Mouse (Mus musculus) CH12.LX (cell line): Measurements from ENCODE around the gene Tomm6. TPM values are rescaled to one million over a fixed set of nuclear protein-coding genes. Genes with fewer than 3 reads are reported as not detected.
A peak's percentile ranks its signal among the peaks of the same experiment; 100 is the strongest.

Experiments
- DNase-seq: peaks from one replicate; pipeline ENCODE4 v3.0.0-alpha.2; 2013; ENCODE audit errors: extremely low read depth
- H3K27ac ChIP-seq: 2 replicates; pipeline ENCODE4 v1.5.1; 2012; ENCODE audit warnings: low read depth, mild to moderate bottlenecking, control low read depth, moderate library complexity; ENCODE audit not compliant: insufficient read depth
- H3K27me3 ChIP-seq: replicated peaks from 2 replicates; pipeline ENCODE3; 2012; ENCODE audit warnings: inconsistent platforms
- H3K36me3 ChIP-seq, 2 experiments: replicated peaks in 1 of 2; 2 replicates each; pipeline versions ENCODE3 to v1.6.1; 2012; ENCODE audit warnings: inconsistent platforms in 1 of 2, low read length in 1 of 2, mild to moderate bottlenecking in 1 of 2, mixed read lengths in 1 of 2, moderate library complexity in 1 of 2; ENCODE audit not compliant: control insufficient read depth in 1 of 2, insufficient read depth in 1 of 2
- H3K4me1 ChIP-seq, 2 experiments: 2 replicates each; pipeline ENCODE4 v1.6.1; 2012; ENCODE audit warnings: inconsistent platforms in 1 of 2, moderate library complexity in 1 of 2; ENCODE audit not compliant: insufficient read depth in 2 of 2, control insufficient read depth in 1 of 2
- H3K4me2 ChIP-seq: 2 replicates; pipeline ENCODE4 v1.6.1; 2012; ENCODE audit warnings: low read depth, mild to moderate bottlenecking, control low read depth; ENCODE audit not compliant: poor library complexity, insufficient read depth, severe bottlenecking
- H3K4me3 ChIP-seq, 3 experiments: fragments of 150-350 bp in 1 of 3; sonication (generic) in 1 of 3; replicated peaks in 1 of 3; 2 replicates each; pipeline versions ENCODE3 to v1.5.1; 2011 to 2012; ENCODE audit warnings: low read depth in 2 of 3, low read length in 2 of 3, mild to moderate bottlenecking in 2 of 3, moderate library complexity in 2 of 3, control low read depth in 1 of 3, improper control_type of control experiment in 1 of 3, inconsistent platforms in 1 of 3, mixed read lengths in 1 of 3; ENCODE audit not compliant: poor library complexity in 1 of 3
- H3K79me2 ChIP-seq: replicated peaks from 2 replicates; pipeline ENCODE4 v1.6.1; 2012; ENCODE audit warnings: mild to moderate bottlenecking, moderate library complexity; ENCODE audit not compliant: control insufficient read depth, poor library complexity, insufficient read depth, severe bottlenecking; ENCODE audit errors: extremely low read depth
- H3K9ac ChIP-seq: 2 replicates; pipeline ENCODE4 v1.6.1; 2012; ENCODE audit warnings: low read depth, mild to moderate bottlenecking, control low read depth, moderate library complexity; ENCODE audit not compliant: insufficient read depth
- H3K9me3 ChIP-seq: replicated peaks from 2 replicates; pipeline ENCODE3; 2012; ENCODE audit warnings: low read length, inconsistent platforms, mixed read lengths
- BHLHE40 ChIP-seq: IDR thresholded peaks from 2 replicates; pipeline ENCODE4 v1.6.1; 2011; ENCODE audit warnings: mild to moderate bottlenecking, low read depth, low read length, improper control_type of control experiment
- CTCF ChIP-seq, 2 experiments: IDR thresholded peaks in 1 of 2; conservative IDR thresholded peaks in 1 of 2; 2 replicates each; pipeline ENCODE4 v1.5.1; 2011 to 2012; ENCODE audit warnings: low read depth in 2 of 2, low read length in 2 of 2, improper control_type of control experiment in 1 of 2, inconsistent platforms in 1 of 2, mild to moderate bottlenecking in 1 of 2, moderate library complexity in 1 of 2
- ETS1 ChIP-seq: conservative IDR thresholded peaks from 2 replicates; pipeline ENCODE4 v1.6.1; 2012; ENCODE audit warnings: low read depth, mild to moderate bottlenecking, inconsistent platforms, low read length, improper control_type of control experiment, moderate library complexity
- JUND ChIP-seq: conservative IDR thresholded peaks from 2 replicates; pipeline ENCODE4 v1.6.1; 2011; ENCODE audit warnings: low read depth, low read length, improper control_type of control experiment
- MEF2A ChIP-seq: IDR thresholded peaks from 2 replicates; pipeline ENCODE4 v1.6.1; 2014; ENCODE audit warnings: low read depth, mild to moderate bottlenecking, inconsistent platforms, low read length, improper control_type of control experiment, borderline replicate concordance
- NELFE ChIP-seq: IDR thresholded peaks from 2 replicates; pipeline ENCODE4 v1.6.1; 2011; ENCODE audit warnings: low read depth, low read length, improper control_type of control experiment
- RAD21 ChIP-seq: IDR thresholded peaks from 2 replicates; pipeline ENCODE4 v1.6.1; 2011; ENCODE audit warnings: low read depth, mild to moderate bottlenecking, low read length, improper control_type of control experiment, moderate library complexity
- SMC3 ChIP-seq: IDR thresholded peaks from 2 replicates; pipeline ENCODE4 v1.6.1; 2011; ENCODE audit warnings: low read depth, low read length, improper control_type of control experiment
- TCF12 ChIP-seq: IDR thresholded peaks from 2 replicates; pipeline ENCODE4 v1.6.1; 2014; ENCODE audit warnings: low read depth, mild to moderate bottlenecking, inconsistent platforms, low read length, improper control_type of control experiment
- UBTF ChIP-seq: IDR thresholded peaks from 2 replicates; pipeline ENCODE4 v1.6.1; 2012; ENCODE audit warnings: low read depth, mild to moderate bottlenecking, inconsistent platforms, low read length, improper control_type of control experiment, moderate library complexity
- USF2 ChIP-seq: conservative IDR thresholded peaks from 2 replicates; pipeline ENCODE4 v1.6.1; 2011; ENCODE audit warnings: low read depth, low read length, improper control_type of control experiment
- ZKSCAN1 ChIP-seq: IDR thresholded peaks from 2 replicates; pipeline ENCODE4 v1.6.1; 2012; ENCODE audit warnings: low read depth, inconsistent platforms, low read length, improper control_type of control experiment, borderline replicate concordance
- dilution Hi-C: fragments of 300-500 bp; cut with MboI; formaldehyde crosslinking; loops from 2 replicates; pipeline ENCODE4 v1.14.3; 2020; ENCODE audit warnings: low sequenced_read_pairs; ENCODE audit not compliant: extremely low pct_unique_long_range_greater_than_20kb, extremely low pct_ligation_motif_present
- in situ Hi-C: fragments of 300-500 bp; cut with MboI; formaldehyde crosslinking; loops from 3 replicates; pipeline ENCODE4 v1.14.3; 2019; ENCODE audit warnings: low sequenced_read_pairs, low pct_ligation_motif_present, low pct_unique_long_range_greater_than_20kb, mixed read lengths
- polyA plus RNA-seq: library from polyadenylated mRNA; unstranded; fragments of >175 nt; gene quantifications from 2 replicates; pipeline ENCODE4 v1.2.1, GENCODE M21; 2012; ENCODE audit warnings: low read depth; ENCODE audit not compliant: insufficient read length
- total RNA-seq, 2 experiments: library from RNA; depleted of rRNA; stranded (reverse); fragments of 300-350 nt in 1 of 2; fragments of >200 nt in 1 of 2; gene quantifications; 2 replicates each; pipeline ENCODE4 v1.2.3; 2012 to 2014

Tomm6 gene
- total and polyA plus RNA-seq, 3 experiments: 26.4 to 424 (median 46.1) TPM

DNA sequence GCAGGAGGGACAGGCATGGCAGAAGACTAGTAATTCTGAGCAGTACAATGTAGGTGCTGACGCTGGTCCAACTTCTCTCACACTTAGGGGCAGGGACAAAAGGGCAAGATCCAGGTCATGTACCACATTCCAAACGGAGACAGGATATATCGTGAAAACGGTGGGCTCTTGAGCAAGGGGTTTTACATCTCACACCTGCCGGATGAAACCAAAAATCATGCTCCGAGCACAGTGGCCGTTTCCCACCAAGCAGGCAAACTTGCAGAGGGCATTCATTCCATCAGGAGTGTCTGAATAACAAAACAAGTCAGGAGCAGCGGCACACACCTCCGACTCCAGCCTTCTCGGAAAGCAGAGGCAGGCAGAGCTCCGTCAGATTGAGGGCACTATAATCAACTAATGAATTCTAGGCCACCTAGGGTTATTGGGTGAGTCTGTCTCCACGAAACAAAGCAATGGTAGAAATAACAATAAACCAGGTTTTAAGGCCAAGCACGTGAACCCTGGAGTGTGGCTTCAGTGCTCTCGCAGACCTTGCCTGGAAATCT is 47.4 kb upstream of the Tomm6 start:
- H3K27me3 ChIP-seq: peaks cover 3% of the 10 kb centered on the region
- no peak overlapping the region for H3K4me3 ChIP-seq
- dilution Hi-C loops: no loop called here

DNA sequence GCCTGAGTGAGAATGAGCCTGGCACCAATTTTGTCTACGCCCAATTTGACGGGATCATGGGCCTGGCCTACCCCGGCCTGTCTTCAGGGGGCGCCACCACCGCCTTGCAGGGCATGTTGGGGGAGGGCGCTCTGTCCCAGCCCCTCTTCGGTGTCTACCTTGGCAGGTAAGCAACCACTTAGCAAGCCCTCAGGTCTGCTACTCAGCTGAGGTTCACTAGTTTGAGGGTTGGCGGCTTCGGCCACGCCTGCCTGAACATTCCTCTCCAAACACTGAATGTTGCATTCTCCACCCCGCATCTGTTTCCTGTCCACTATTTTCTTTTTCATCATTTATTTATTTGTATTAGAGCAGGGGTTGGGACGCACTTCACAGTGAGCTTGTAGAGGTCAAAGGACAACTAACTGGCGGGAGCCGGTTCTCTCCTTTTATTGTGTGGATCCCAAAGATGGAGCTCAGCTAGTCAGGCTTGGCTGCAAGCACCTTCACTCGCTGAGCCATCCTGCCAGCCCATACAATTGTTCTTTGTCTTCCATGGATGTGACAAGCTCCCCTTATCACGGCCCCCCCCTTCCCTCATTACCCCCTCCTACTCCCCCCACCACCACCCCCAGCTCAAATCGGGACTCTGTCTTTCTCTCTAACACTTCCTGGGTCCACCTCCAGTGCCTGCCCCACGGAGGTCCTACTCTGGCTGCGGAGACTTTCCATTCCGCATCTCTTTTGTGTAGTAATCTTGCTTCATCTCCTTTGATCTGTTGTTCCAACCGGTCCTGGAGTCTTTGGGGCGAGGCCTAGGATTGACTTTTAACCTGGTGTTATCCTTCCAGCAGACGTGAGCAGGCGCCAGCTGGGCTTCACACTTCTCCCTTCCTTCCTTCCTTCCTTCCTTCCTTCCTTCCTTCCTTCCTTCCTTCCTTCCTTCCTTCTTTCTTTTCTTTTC is 42.7 kb upstream of the Tomm6 start:
- no peak for DNase-seq
- no peak overlapping the region for H3K4me3 ChIP-seq
- H3K9ac ChIP-seq: no peak overlapping the region
- in situ Hi-C loops: no loop called here
- dilution Hi-C loops: no loop called here
- H3K4me2 ChIP-seq: no peak overlapping the region
- H3K27ac ChIP-seq: no peak overlapping the region
- H3K36me3 ChIP-seq: no peaks in the 10 kb centered on the region
- H3K4me1 ChIP-seq: no peaks in the 10 kb centered on the region
- TF ChIP-seq NELFE: no peak
- TF ChIP-seq ZKSCAN1: no peak
- TF ChIP-seq MEF2A: no peak
- peak in 1 of 2 experiments; percentile 27; a peak in 2 of 4 replicates for TF ChIP-seq CTCF (conservative IDR thresholded peaks at IDR 0.05 in 1 of 2, IDR thresholded peaks at IDR 0.05 in 1 of 2; ENCODE audit: low read depth in 2 of 2, low read length in 2 of 2)
- TF ChIP-seq, all 38 proteins: peak for 1
- peaks cover 41% of the 10 kb centered on the region for H3K27me3 ChIP-seq
- H3K79me2 ChIP-seq: no peaks in the 10 kb centered on the region
- H3K9me3 ChIP-seq: no peaks in the 10 kb centered on the region

More for the DNA sequence above, 47.4 kb upstream of the Tomm6 start:
- in situ Hi-C loops: no loop called here
- no peak for DNase-seq
- Histone ChIP-seq H3K9ac (no peak overlapping the region), H3K9me3 (peaks cover 3% of the 10 kb centered on the region), H3K4me2 (no peak overlapping the region), H3K79me2 (peaks cover 6% of the 10 kb centered on the region; the same call in 1 of the 2 replicates), H3K27ac (no peak overlapping the region), H3K36me3 (peaks cover 0 to 4% of the 10 kb centered on the region in 2 experiments), H3K4me1 (peaks cover 6 to 10% of the 10 kb centered on the region in 2 experiments; a peak in 3 of 4 replicates)
- TF ChIP-seq SMC3 (no peak), JUND (no peak), RAD21 (no peak), BHLHE40 (no peak)

DNA sequence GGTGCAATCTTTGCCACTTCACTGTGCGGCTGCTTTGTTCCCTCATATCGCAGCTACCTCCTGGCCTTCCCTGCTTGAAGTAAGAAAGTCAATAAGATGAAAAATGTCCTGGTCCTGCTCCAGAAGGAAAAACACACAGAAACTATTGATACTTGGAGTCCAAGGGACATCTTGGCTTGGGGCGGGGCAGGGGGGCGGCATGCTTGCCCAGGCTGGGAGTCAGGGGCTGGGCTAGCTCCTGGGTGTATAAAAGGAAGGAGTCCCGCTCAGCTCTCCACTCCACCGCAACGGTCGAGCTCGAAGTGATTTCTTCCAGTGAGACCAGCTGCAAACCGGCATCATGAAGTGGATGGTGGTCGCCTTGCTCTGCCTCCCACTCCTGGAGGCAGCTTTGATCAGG is 38.4 kb upstream of the Tomm6 start, which contains the start of gene Pgc:
Gene Pgc (plus strand): TSS at position 277 of the 400 bp plus-strand sequence.
- TF ChIP-seq UBTF: no peak
- no peak for TF ChIP-seq ZKSCAN1
- no peak for TF ChIP-seq ETS1
- TF ChIP-seq TCF12: no peak
- TF ChIP-seq NELFE: no peak
- TF ChIP-seq USF2: no peak
- dilution Hi-C loops (no loop called here), in situ Hi-C loops (no loop called here)
- H3K79me2 ChIP-seq: no peaks in the 10 kb centered on the region
- H3K4me2 ChIP-seq: no peak within 1 kb of the TSS
- no peaks in the 10 kb centered on the region for H3K9me3 ChIP-seq
- no peaks in the 10 kb centered on the region for H3K36me3 ChIP-seq
- H3K9ac ChIP-seq: no peak within 1 kb of the TSS
- H3K27me3 ChIP-seq: peaks cover 63% of the 10 kb centered on the region
- H3K27ac ChIP-seq: no peak within 1 kb of the TSS
- DNase-seq: no peak
- H3K4me1 ChIP-seq: no peaks in the 10 kb centered on the region
- no peak within 1 kb of the TSS for H3K4me3 ChIP-seq
